Mouse (Mus musculus): ENCODE data around the gene Irf8. TPM values are rescaled to one million over a fixed set of nuclear protein-coding genes. Genes with fewer than 3 reads are reported as not detected.
"Not testable (repeated sequence)": the region's sequence is repeated elsewhere in the genome, so short reads cannot be mapped to it uniquely, and the experiment has no call there.

Gene Irf8
- total RNA-seq, 4 experiments from 2014 or later, result 19.5 to 46.7 (median 34.6) TPM

GRCm38 (mm10) chr8:120723025-120723424 is 13.1 kb upstream of the Irf8 start:
- DNase-seq, result no peak

- not testable (repeated sequence) for DNase-seq
Measured at GRCm38 (mm10) chr8:120724096-120724495, 12.1 kb upstream of the Irf8 start.

GRCm38 (mm10) chr8:120724816-120725575 is 11.2 kb upstream of the Irf8 start:
- no peak for DNase-seq

- no peak for DNase-seq
Measured at GRCm38 (mm10) chr8:120725576-120725950, 10.6 kb upstream of the Irf8 start.

GRCm38 (mm10) chr8:120726051-120726450 is 10.1 kb upstream of the Irf8 start:
- no peak for DNase-seq

- DNase-seq, result no peak
Measured at GRCm38 (mm10) chr8:120728488-120729160, 7.5 kb upstream of the Irf8 start.

GRCm38 (mm10) chr8:120731582-120731981 is 4.6 kb upstream of the Irf8 start:
- no peak for DNase-seq

GRCm38 (mm10) chr8:120732068-120732467 is 4.1 kb upstream of the Irf8 start:
- no peak for DNase-seq

- DNase-seq, result no peak
Measured at GRCm38 (mm10) chr8:120736486-120736885, 328 bp downstream of the Irf8 start.

- no peak for DNase-seq
Measured at GRCm38 (mm10) chr8:120737166-120737565, 1.0 kb downstream of the Irf8 start.

- no peak for DNase-seq
Measured at GRCm38 (mm10) chr8:120738771-120739170, 2.6 kb downstream of the Irf8 start.

GRCm38 (mm10) chr8:120739526-120739925 is 3.4 kb downstream of the Irf8 start:
- peak; percentile 63 for DNase-seq

GRCm38 (mm10) chr8:120740579-120740978 is 4.4 kb downstream of the Irf8 start:
- DNase-seq, result no peak

- no peak for DNase-seq
Measured at GRCm38 (mm10) chr8:120741001-120741400, 4.8 kb downstream of the Irf8 start.

GRCm38 (mm10) chr8:120741815-120742530 is 5.8 kb downstream of the Irf8 start:
- DNase-seq, result no peak

- DNase-seq, result no peak
Measured at GRCm38 (mm10) chr8:120743149-120743897, 7.2 kb downstream of the Irf8 start.

- no peak for DNase-seq
Measured at GRCm38 (mm10) chr8:120743898-120744290, 7.7 kb downstream of the Irf8 start.

- no peak for DNase-seq
Measured at GRCm38 (mm10) chr8:120744448-120744847, 8.3 kb downstream of the Irf8 start.

GRCm38 (mm10) chr8:120745226-120745625 is 9.1 kb downstream of the Irf8 start:
- DNase-seq, result no peak

GRCm38 (mm10) chr8:120746007-120746701 is 10.0 kb downstream of the Irf8 start:
- DNase-seq, result no peak

- no peak for DNase-seq
Measured at GRCm38 (mm10) chr8:120747286-120747685, 11.1 kb downstream of the Irf8 start.

GRCm38 (mm10) chr8:120750616-120751015 is 14.5 kb downstream of the Irf8 start:
- DNase-seq, result peak; percentile 87
